Mouse (Mus musculus): ENCODE results near the gene Pitpnm3. TPM values are rescaled to one million over a fixed set of nuclear protein-coding genes. Genes with fewer than 3 reads are reported as not detected.

The Pitpnm3 gene
- polyA plus RNA-seq, 1 experiment: not detected

GRCm38 (mm10) chr11:72065103-72065502, 70.5 kb downstream of the Pitpnm3 start:
- TF ChIP-seq TAL1 (IDR thresholded peaks at IDR 0.05; ENCODE audit: low read length) (no peak), GATA1 (IDR thresholded peaks at IDR 0.05; ENCODE audit: low read length) (no peak)
- H3K9me3 ChIP-seq (ENCODE audit: control insufficient read depth, low read length): no peaks in the 10 kb centered on the region
- no peaks in the 10 kb centered on the region for H3K36me3 ChIP-seq (ENCODE audit: control insufficient read depth)
- no peaks in the 10 kb centered on the region for H3K27me3 ChIP-seq (ENCODE audit: control insufficient read depth)
- H3K4me3 ChIP-seq (replicated peaks): no peak overlapping the region
- no peaks in the 10 kb centered on the region for H3K4me1 ChIP-seq (ENCODE audit: control insufficient read depth)

GRCm38 (mm10) chr11:72064414-72064813, 71.2 kb downstream of the Pitpnm3 start:
- H3K4me1 ChIP-seq (ENCODE audit: control insufficient read depth): no peaks in the 10 kb centered on the region
- no peaks in the 10 kb centered on the region for H3K9me3 ChIP-seq (ENCODE audit: control insufficient read depth, low read length)
- H3K36me3 ChIP-seq (ENCODE audit: control insufficient read depth): no peaks in the 10 kb centered on the region
- TF ChIP-seq GATA1 (IDR thresholded peaks at IDR 0.05; ENCODE audit: low read length) (no peak), TAL1 (IDR thresholded peaks at IDR 0.05; ENCODE audit: low read length) (no peak)
- H3K27me3 ChIP-seq (ENCODE audit: control insufficient read depth): no peaks in the 10 kb centered on the region
- H3K4me3 ChIP-seq (replicated peaks): no peak overlapping the region

GRCm38 (mm10) chr11:72061093-72061620, 74.4 kb downstream of the Pitpnm3 start:
- Histone ChIP-seq H3K36me3 (ENCODE audit: control insufficient read depth) (no peaks in the 10 kb centered on the region), H3K4me1 (ENCODE audit: control insufficient read depth) (no peaks in the 10 kb centered on the region), H3K27me3 (ENCODE audit: control insufficient read depth) (no peaks in the 10 kb centered on the region), H3K9me3 (ENCODE audit: control insufficient read depth, low read length) (no peaks in the 10 kb centered on the region), H3K4me3 (replicated peaks) (no peak overlapping the region)
- TF ChIP-seq TAL1 (IDR thresholded peaks at IDR 0.05; ENCODE audit: low read length) (no peak), GATA1 (IDR thresholded peaks at IDR 0.05; ENCODE audit: low read length) (no peak)

GRCm38 (mm10) chr11:72060416-72060815, 75.2 kb downstream of the Pitpnm3 start:
- no peaks in the 10 kb centered on the region for H3K4me1 ChIP-seq (ENCODE audit: control insufficient read depth)
- no peak for TF ChIP-seq GATA1 (IDR thresholded peaks at IDR 0.05; ENCODE audit: low read length)
- no peak for TF ChIP-seq TAL1 (IDR thresholded peaks at IDR 0.05; ENCODE audit: low read length)
- H3K9me3 ChIP-seq (ENCODE audit: control insufficient read depth, low read length): no peaks in the 10 kb centered on the region
- H3K36me3 ChIP-seq (ENCODE audit: control insufficient read depth): no peaks in the 10 kb centered on the region
- H3K27me3 ChIP-seq (ENCODE audit: control insufficient read depth): no peaks in the 10 kb centered on the region
- no peak overlapping the region for H3K4me3 ChIP-seq (replicated peaks)

GRCm38 (mm10) chr11:72057166-72057565, 78.4 kb downstream of the Pitpnm3 start:
- H3K4me1 ChIP-seq (ENCODE audit: control insufficient read depth): no peaks in the 10 kb centered on the region

GRCm38 (mm10) chr11:72055176-72055575, 80.4 kb downstream of the Pitpnm3 start:
- H3K9me3 ChIP-seq (ENCODE audit: control insufficient read depth, low read length): no peaks in the 10 kb centered on the region
- H3K36me3 ChIP-seq (ENCODE audit: control insufficient read depth): no peaks in the 10 kb centered on the region
- TF ChIP-seq TAL1 (IDR thresholded peaks at IDR 0.05; ENCODE audit: low read length) (no peak), GATA1 (IDR thresholded peaks at IDR 0.05; ENCODE audit: low read length) (no peak)
- H3K27me3 ChIP-seq (ENCODE audit: control insufficient read depth): peaks cover 18% of the 10 kb centered on the region
- no peaks in the 10 kb centered on the region for H3K4me1 ChIP-seq (ENCODE audit: control insufficient read depth)
- no peak overlapping the region for H3K4me3 ChIP-seq (replicated peaks)

More at GRCm38 (mm10) chr11:72057166-72057565, 78.4 kb downstream of the Pitpnm3 start:
- Histone ChIP-seq H3K4me3 (replicated peaks) (no peak overlapping the region), H3K36me3 (ENCODE audit: control insufficient read depth) (no peaks in the 10 kb centered on the region), H3K27me3 (ENCODE audit: control insufficient read depth) (no peaks in the 10 kb centered on the region; the same call in 1 of the 2 replicates), H3K9me3 (ENCODE audit: control insufficient read depth, low read length) (no peaks in the 10 kb centered on the region)
- TF ChIP-seq TAL1 (IDR thresholded peaks at IDR 0.05; ENCODE audit: low read length): no peak

- peaks cover 22% of the 10 kb centered on the region for H3K27me3 ChIP-seq (ENCODE audit: control insufficient read depth)
These were observed 82.9 kb downstream of the Pitpnm3 start for GRCm38 (mm10) chr11:72052636-72053035.

GRCm38 (mm10) chr11:72052221-72052620, 83.4 kb downstream of the Pitpnm3 start:
- TF ChIP-seq TAL1 (IDR thresholded peaks at IDR 0.05; ENCODE audit: low read length): no peak
- no peak for TF ChIP-seq GATA1 (IDR thresholded peaks at IDR 0.05; ENCODE audit: low read length)

More at GRCm38 (mm10) chr11:72052636-72053035, 82.9 kb downstream of the Pitpnm3 start:
- H3K36me3 ChIP-seq (ENCODE audit: control insufficient read depth): no peaks in the 10 kb centered on the region
- no peak overlapping the region for H3K4me3 ChIP-seq (replicated peaks)
- no peaks in the 10 kb centered on the region for H3K4me1 ChIP-seq (ENCODE audit: control insufficient read depth)
- TF ChIP-seq TAL1 (IDR thresholded peaks at IDR 0.05; ENCODE audit: low read length): no peak
- no peak for TF ChIP-seq GATA1 (IDR thresholded peaks at IDR 0.05; ENCODE audit: low read length)
- no peaks in the 10 kb centered on the region for H3K9me3 ChIP-seq (ENCODE audit: control insufficient read depth, low read length)

GRCm38 (mm10) chr11:72050895-72051858, 84.4 kb downstream of the Pitpnm3 start:
- Histone ChIP-seq H3K36me3 (ENCODE audit: control insufficient read depth) (no peaks in the 10 kb centered on the region; the same call in 1 of the 2 replicates), H3K4me3 (replicated peaks) (peak overlapping the region; percentile 19), H3K27me3 (ENCODE audit: control insufficient read depth) (peaks cover 22% of the 10 kb centered on the region), H3K4me1 (ENCODE audit: control insufficient read depth) (no peaks in the 10 kb centered on the region), H3K9me3 (ENCODE audit: control insufficient read depth, low read length) (no peaks in the 10 kb centered on the region)
- TF ChIP-seq GATA1 (IDR thresholded peaks at IDR 0.05; ENCODE audit: low read length) (no peak), TAL1 (IDR thresholded peaks at IDR 0.05; ENCODE audit: low read length) (no peak)

More at GRCm38 (mm10) chr11:72052221-72052620, 83.4 kb downstream of the Pitpnm3 start:
- no peaks in the 10 kb centered on the region for H3K4me1 ChIP-seq (ENCODE audit: control insufficient read depth)
- H3K9me3 ChIP-seq (ENCODE audit: control insufficient read depth, low read length): no peaks in the 10 kb centered on the region
- H3K4me3 ChIP-seq (replicated peaks): no peak overlapping the region
- no peaks in the 10 kb centered on the region for H3K36me3 ChIP-seq (ENCODE audit: control insufficient read depth)
- H3K27me3 ChIP-seq (ENCODE audit: control insufficient read depth): peaks cover 22% of the 10 kb centered on the region
